Mouse (Mus musculus): ENCODE results near the gene Mia2.

DNA sequence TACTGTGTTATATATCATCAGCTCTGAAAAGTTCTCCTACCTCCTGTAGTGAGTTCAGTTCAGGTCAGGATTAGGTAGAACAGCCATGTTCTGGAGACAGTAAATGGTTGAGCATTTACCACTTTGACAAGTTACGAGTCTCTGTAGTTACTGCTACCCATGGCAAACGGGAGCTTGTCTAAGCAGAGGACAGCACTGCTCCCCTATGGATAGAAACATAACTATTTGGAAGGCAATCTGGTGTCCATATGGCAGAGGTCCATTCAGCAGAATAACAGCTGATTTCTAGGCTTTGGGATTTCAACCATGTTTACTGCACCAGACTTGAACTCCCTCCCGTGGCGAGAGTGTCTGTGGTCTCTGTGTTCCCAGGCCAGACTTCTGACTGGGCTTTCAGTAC, 100.3 kb downstream of the Mia2 start:
- no peak for TF ChIP-seq CTCF (conservative IDR thresholded peaks at IDR 0.05; ENCODE audit: low read length)
- TF ChIP-seq POU5F1 (IDR thresholded peaks at IDR 0.05; ENCODE audit: borderline replicate concordance, low read length) = no peak
